Mouse (Mus musculus) CD4-positive helper T cell, adult 2 months (primary cell): ENCODE data around the gene Irf8.
"Not testable (repeated sequence)": the region's sequence is repeated elsewhere in the genome, so short reads cannot be mapped to it uniquely, and the experiment has no call there.

ENCODE experiments used
- DNase-seq: peaks from one replicate; pipeline ENCODE4 v3.0.0-alpha.2; 2012; ENCODE audit warnings: low read depth, missing footprints, low spot score

The Irf8 gene

DNA sequence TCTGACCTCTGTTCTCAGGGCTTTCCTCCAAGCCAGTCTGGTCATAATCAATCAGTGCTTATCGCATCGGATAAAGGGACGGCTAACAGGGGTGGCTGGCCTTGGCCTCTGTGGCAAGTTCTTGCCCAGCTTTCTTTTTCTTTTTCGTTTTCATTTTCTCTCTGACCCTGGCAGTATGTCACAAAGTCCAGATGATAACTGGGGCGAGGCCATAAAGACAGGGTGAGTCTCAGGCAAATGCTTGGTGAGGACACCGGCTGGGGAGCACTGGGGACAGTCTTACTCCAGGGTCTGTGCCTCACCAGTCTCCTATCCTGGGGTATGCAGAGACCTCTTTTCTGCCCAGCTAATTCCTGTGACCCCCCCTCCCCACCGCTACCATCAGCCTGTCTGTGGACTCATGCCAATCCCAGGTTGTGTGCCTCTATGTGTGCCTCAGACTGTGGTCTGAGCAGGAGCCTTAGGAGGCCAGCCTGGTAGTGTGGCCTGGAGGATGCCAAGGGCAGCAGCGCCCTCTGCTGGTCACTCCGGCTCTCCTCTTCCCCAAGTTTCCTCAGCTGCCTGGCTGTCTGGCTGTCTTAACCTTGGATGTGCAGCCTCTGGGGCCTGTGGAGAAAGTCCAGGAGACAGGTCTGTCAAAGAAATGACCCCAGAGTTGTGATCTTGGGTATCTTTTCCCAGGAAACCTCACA lies 59.9 kb downstream of the Irf8 start:
- DNase-seq, result peak; percentile 75

DNA sequence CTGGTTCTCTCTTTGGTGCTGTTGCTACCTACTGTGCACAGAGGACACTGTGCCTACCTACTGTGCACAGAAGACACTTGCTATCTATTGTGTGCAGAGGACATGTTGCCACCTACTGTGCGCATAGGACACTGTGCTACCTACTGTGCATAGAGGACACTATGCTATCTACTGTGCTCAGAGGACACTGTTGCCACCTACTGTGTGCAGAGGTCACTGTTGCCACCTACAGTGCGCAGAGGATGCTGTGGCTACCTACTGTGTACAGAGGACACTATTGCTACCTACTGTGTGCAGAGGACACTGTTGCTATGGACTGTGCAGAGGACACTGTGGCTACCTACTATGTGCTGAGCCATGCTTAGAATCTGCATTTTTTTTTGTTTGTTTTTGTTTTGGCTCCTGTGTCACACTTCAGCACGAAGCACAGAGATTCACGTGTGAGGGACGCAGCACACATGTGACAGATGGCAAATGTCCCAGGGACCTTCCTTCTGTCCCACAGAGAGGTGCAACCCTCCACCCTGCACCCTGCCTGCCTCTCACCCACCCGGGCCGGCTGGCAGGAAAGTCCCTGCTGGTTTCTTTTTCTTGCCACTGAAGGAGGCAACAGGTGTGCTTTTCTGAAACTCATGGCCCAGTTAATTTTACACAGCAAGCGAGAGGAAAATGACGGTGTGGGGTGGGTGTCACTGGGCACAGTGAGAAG lies 61.0 kb downstream of the Irf8 start:
- no peak for DNase-seq

DNA sequence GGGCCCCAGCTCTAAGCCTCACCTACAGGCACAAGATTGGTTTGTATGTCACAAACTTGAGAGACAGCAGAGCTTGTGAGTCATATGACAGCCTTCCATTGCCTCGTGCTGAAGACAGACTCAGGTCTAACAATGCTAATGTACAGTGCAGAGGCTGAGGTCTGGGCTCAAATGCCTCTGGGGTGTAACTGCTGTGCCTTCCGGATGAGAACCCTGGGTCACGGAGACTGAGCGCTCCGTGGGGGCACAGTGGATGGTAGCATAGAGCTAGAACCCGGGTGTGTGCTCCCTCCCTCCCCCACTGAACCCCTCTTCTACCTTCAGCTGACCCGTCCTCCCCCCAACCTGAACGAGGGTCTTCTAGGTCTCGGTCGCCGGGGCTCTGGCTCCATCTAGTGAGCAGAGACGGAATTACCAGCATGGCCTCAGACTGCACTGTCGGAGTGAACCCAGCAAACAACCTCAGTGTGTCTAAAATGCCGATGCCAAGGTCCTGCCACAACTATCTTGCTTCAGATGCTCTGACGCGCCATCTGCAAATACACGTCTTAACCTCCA lies 64.2 kb downstream of the Irf8 start:
- DNase-seq, result peak; percentile 20

- DNase-seq, result not testable (repeated sequence)
These were observed 67.7 kb downstream of the Irf8 start for GRCm38 (mm10) chr8:120803661-120804375.

- DNase-seq, result no peak
These were observed 68.6 kb downstream of the Irf8 start for GRCm38 (mm10) chr8:120804741-120805140.
